Mouse (Mus musculus) G1E (cell line): ENCODE data around the gene Hspd1. TPM values are rescaled to one million over a fixed set of nuclear protein-coding genes. Genes with fewer than 3 reads are reported as not detected.

ENCODE experiments used
- ATAC-seq: 2 replicates; pipeline ENCODE4 v1.8.0; 2016; ENCODE audit warnings: mild to moderate bottlenecking; ENCODE audit not compliant: insufficient number of reproducible peaks, poor library complexity, low FRiP score, severe bottlenecking; ENCODE audit errors: extremely low read depth
- DNase-seq: peaks from one replicate; pipeline ENCODE4 v3.0.0; 2012; ENCODE audit warnings: low spot score
- H3K27me3 ChIP-seq: 2 replicates; pipeline ENCODE4 v1.6.1; 2012; ENCODE audit warnings: mild to moderate bottlenecking, low read length, inconsistent platforms; ENCODE audit not compliant: insufficient read depth
- H3K36me3 ChIP-seq: replicated peaks from 2 replicates; pipeline ENCODE3; 2012; ENCODE audit warnings: mild to moderate bottlenecking, inconsistent platforms
- H3K4me1 ChIP-seq: 2 replicates; pipeline ENCODE4 v1.6.1; 2012; ENCODE audit warnings: low read depth, low read length, inconsistent platforms, mixed read lengths; ENCODE audit not compliant: insufficient read depth
- H3K4me3 ChIP-seq: 2 replicates; pipeline ENCODE4 v1.5.1; 2012; ENCODE audit warnings: low read depth, mild to moderate bottlenecking, inconsistent platforms, low read length, moderate library complexity, mixed read lengths
- H3K9me3 ChIP-seq: replicated peaks from 2 replicates; pipeline ENCODE4 v1.6.1; 2012; ENCODE audit warnings: inconsistent platforms
- CTCF ChIP-seq: IDR thresholded peaks from 2 replicates; pipeline ENCODE4 v1.5.1; 2012; ENCODE audit warnings: low read depth, low read length, inconsistent platforms, mixed read lengths
- GATA1 ChIP-seq: IDR thresholded peaks from 2 replicates; pipeline ENCODE4 v1.6.1; 2012; ENCODE audit warnings: borderline replicate concordance, low read length, inconsistent platforms, mixed read lengths
- GATA2 ChIP-seq: IDR thresholded peaks from 2 replicates; pipeline ENCODE4 v1.6.1; 2012; ENCODE audit warnings: low read depth, low read length, inconsistent platforms, borderline replicate concordance
- POLR2AphosphoS5 ChIP-seq: IDR thresholded peaks from 2 replicates; pipeline ENCODE4 v1.6.1; 2012; ENCODE audit warnings: low read depth, low read length, inconsistent platforms; ENCODE audit not compliant: insufficient replicate concordance
- TAL1 ChIP-seq: conservative IDR thresholded peaks from 2 replicates; pipeline ENCODE4 v1.6.1; 2012; ENCODE audit warnings: low read depth, low read length, inconsistent platforms, mixed read lengths
- polyA plus RNA-seq: library from polyadenylated mRNA; stranded (reverse); fragments of >175 nt; gene quantifications from 2 replicates; pipeline ENCODE4 v1.2.3, GENCODE M21; 2012
- total RNA-seq, 2 experiments: library from RNA; stranded (forward) in 1 of 2; stranded (reverse) in 1 of 2; fragments of 200-1000 nt in 1 of 2; fragments of >200 nt in 1 of 2; fragmentation: Nextera tagmentation in 1 of 2; gene quantifications; 2 replicates each; pipeline ENCODE4 v1.2.3; 2014 to 2017

Gene Hspd1
- total and polyA plus RNA-seq, 3 experiments = 116 to 812 (median 273) TPM

DNA sequence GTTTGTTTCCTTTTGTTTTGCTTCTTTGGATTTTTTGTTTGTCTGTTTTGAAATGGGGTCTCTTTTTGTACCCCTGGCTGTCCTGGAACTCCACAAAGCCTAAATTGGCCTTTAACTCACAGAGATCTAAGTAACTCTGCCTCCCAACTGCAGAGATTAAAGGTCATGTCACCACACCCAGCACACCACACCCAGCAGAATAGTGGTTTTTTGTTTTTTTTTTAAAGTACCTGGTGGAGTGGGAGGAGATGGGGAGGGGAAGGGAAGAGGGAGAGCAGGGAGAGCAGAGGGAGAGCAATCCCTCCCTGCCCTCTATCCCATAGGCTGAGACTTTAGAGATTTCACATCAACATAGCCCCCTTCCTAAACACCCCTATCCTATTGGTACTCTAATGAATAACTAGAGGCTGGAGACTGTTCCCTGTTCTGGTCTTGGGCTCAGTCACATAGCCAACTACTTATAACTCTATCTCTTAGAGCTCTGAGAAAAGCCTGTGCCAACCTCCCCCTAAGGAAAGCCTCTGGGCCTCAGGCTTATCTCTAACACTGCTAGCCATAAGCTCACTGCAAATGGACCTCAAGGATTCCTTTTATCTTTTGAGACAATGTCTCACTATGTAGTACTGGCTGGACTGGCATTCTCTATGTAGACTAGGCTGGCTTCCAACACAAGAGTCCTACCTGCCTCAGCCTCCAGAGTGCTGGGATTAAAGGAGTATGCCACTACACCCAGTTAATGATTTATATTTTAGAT, 56.8 kb downstream of the Hspd1 start:
- no peaks in the 10 kb centered on the region for H3K27me3 ChIP-seq
- H3K4me1 ChIP-seq = peaks cover 40% of the 10 kb centered on the region
- no peak for DNase-seq
- ATAC-seq = no peak
- TF ChIP-seq GATA1 (no peak), GATA2 (no peak), CTCF (no peak), POLR2AphosphoS5 (no peak), TAL1 (no peak)
- H3K9me3 ChIP-seq = no peaks in the 10 kb centered on the region
- H3K36me3 ChIP-seq = no peaks in the 10 kb centered on the region
- H3K4me3 ChIP-seq = no peak overlapping the region

DNA sequence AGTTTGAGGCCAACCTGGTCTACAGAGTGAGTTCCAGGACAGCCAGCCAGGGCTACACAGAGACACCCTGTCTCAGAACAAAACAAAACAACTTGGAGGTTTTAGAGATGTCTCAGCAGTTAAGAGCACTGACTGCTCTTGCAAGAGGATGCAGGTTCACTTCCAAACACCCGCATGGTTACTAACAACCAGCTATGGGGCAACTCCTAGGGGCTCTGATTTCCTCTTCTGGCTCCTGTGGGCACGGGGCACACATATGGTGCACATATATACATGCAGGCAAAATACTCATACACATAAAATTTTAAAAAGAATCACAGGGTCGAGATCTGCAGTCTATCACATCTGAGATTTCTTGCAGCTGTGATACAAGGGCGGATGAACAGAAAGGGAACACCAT, 58.6 kb downstream of the Hspd1 start:
- no peaks in the 10 kb centered on the region for H3K27me3 ChIP-seq
- no peak for TF ChIP-seq GATA1
- TF ChIP-seq POLR2AphosphoS5 = no peak
- no peak for TF ChIP-seq GATA2
- TF ChIP-seq TAL1 = no peak
- no peak for TF ChIP-seq CTCF
- ATAC-seq (no peak), DNase-seq (no peak)
- no peaks in the 10 kb centered on the region for H3K9me3 ChIP-seq
- H3K4me3 ChIP-seq = peak overlapping the region; percentile 67
- H3K4me1 ChIP-seq = peaks cover 46% of the 10 kb centered on the region
- H3K36me3 ChIP-seq = peaks cover 4% of the 10 kb centered on the region

DNA sequence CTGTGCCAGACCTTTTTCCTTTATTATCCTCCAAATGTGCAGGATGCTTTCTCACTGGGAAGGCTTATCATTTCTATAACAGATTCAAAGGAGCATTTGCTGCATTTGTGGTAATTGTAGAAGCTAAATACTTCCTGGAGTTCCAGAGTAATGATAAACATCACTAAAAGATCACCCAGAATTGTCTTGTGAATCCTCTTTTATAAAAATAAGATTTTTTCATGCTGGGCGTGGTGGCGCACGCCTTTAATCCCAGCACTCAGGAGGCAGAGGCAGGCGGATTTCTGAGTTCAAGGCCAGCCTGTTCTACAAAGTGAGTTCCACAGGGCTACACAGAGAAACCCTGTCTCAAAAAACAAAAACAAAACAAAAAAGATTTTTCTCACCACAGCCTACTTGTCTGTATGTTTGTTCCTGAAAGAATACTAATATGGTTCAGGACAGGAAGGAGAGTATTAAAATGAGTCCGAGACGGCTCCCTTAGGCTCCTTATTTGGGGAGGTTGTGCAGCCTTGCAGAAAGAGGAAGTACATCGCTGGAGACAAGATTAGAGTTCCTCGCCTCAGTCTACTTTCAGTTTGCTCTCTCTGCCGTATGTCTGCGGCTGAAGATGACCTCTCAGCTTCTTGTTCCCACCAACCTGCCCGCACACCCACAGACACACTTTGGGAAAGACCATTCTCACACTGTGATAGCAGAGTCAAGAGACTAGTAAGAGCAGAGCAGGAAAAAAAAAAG, 59.4 kb downstream of the Hspd1 start:
- ATAC-seq = peak; percentile 70
- H3K4me1 ChIP-seq = peaks cover 53% of the 10 kb centered on the region
- peak; percentile 68 for DNase-seq
- H3K36me3 ChIP-seq = peaks cover 6% of the 10 kb centered on the region
- H3K9me3 ChIP-seq = no peaks in the 10 kb centered on the region
- TF ChIP-seq CTCF (no peak), TAL1 (no peak), GATA1 (no peak), POLR2AphosphoS5 (no peak), GATA2 (no peak)
- H3K4me3 ChIP-seq = peak overlapping the region; percentile 67
- no peaks in the 10 kb centered on the region for H3K27me3 ChIP-seq

DNA sequence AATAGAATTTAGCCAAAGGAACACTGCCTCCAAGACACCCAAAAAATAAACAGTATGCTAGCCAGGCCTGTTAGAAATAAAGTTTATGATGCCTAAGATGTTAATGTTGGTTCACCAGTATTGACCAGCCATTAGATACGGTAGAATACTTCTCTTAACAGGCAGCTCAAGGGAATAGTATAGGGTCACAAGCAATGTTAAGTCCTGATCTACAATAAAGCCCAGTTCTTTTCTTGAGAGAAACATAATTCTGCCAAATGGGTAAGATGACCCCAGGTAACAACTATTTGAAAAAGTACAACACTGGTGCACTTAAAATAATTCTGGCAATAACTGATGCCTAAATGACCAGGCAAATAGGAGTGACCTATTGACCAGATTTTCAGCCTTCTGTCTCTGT, 60.1 kb downstream of the Hspd1 start:
- TF ChIP-seq GATA2 (no peak), GATA1 (no peak), TAL1 (no peak), CTCF (no peak), POLR2AphosphoS5 (no peak)
- DNase-seq (no peak), ATAC-seq (no peak)
- Histone ChIP-seq H3K4me1 (peaks cover 58% of the 10 kb centered on the region), H3K36me3 (peaks cover 11% of the 10 kb centered on the region), H3K9me3 (no peaks in the 10 kb centered on the region), H3K27me3 (no peaks in the 10 kb centered on the region), H3K4me3 (peak overlapping the region; percentile 91)

Other genes starting within 250 kb of the Hspd1 start
- 1.3 and 2.6 TPM in 2 replicates for gene Ankrd44, start 161.9 kb downstream of the Hspd1 start, total RNA-seq (2014; fragmentation: Nextera tagmentation)
- 0.64 and 1.5 TPM in 2 replicates for gene Ankrd44, start 161.9 kb downstream of the Hspd1 start, total RNA-seq (2017)
- 0.08 and 0.10 TPM in 2 replicates for gene Ankrd44, start 161.9 kb downstream of the Hspd1 start, polyA plus RNA-seq
- 522 and 578 TPM in 2 replicates for gene Sf3b1, start 60.8 kb downstream of the Hspd1 start, total RNA-seq (2014; fragmentation: Nextera tagmentation)
- gene Sf3b1, start 60.8 kb downstream of the Hspd1 start, total RNA-seq (2017) = 670 and 758 TPM in 2 replicates
- 31.8 and 35.3 TPM in 2 replicates for gene Sf3b1, start 60.8 kb downstream of the Hspd1 start, polyA plus RNA-seq
- 29.8 and 50.3 TPM in 2 replicates for gene Coq10b, start 35.5 kb downstream of the Hspd1 start, total RNA-seq (2014; fragmentation: Nextera tagmentation)
- gene Coq10b, start 35.5 kb downstream of the Hspd1 start, total RNA-seq (2017) = 36.2 and 48.2 TPM in 2 replicates
- gene Coq10b, start 35.5 kb downstream of the Hspd1 start, polyA plus RNA-seq = 3.6 and 4.7 TPM in 2 replicates
- gene Hspe1, start 111 bp downstream of the Hspd1 start, total RNA-seq (2014; fragmentation: Nextera tagmentation) = 166 and 187 TPM in 2 replicates
- gene Hspe1, start 111 bp downstream of the Hspd1 start, total RNA-seq (2017) = 638 and 797 TPM in 2 replicates
- 121 and 163 TPM in 2 replicates for gene Hspe1, start 111 bp downstream of the Hspd1 start, polyA plus RNA-seq
- gene Mob4, start 43.0 kb upstream of the Hspd1 start, total RNA-seq (2014; fragmentation: Nextera tagmentation) = 65.2 and 69.4 TPM in 2 replicates
- 98.7 and 124 TPM in 2 replicates for gene Mob4, start 43.0 kb upstream of the Hspd1 start, total RNA-seq (2017)
- 7.7 TPM in 2 replicates for gene Mob4, start 43.0 kb upstream of the Hspd1 start, polyA plus RNA-seq
- 1.6 and 2.5 TPM in 2 replicates for gene Rftn2, start 138.5 kb upstream of the Hspd1 start, total RNA-seq (2014; fragmentation: Nextera tagmentation)
- gene Rftn2, start 138.5 kb upstream of the Hspd1 start, total RNA-seq (2017) = 1.7 and 3.2 TPM in 2 replicates
- gene Rftn2, start 138.5 kb upstream of the Hspd1 start, polyA plus RNA-seq = 0.02 and 0.08 TPM in 2 replicates
- 9.6 and 12.0 TPM in 2 replicates for gene Mars2, start 148.9 kb upstream of the Hspd1 start, total RNA-seq (2014; fragmentation: Nextera tagmentation)
- 12.4 and 13.3 TPM in 2 replicates for gene Mars2, start 148.9 kb upstream of the Hspd1 start, total RNA-seq (2017)
- 3.3 and 3.8 TPM in 2 replicates for gene Mars2, start 148.9 kb upstream of the Hspd1 start, polyA plus RNA-seq